Mouse (Mus musculus) v-Abl transformed pro-B cells (cell line): ENCODE results near the gene Inhbe.

Experiments used
- in situ Hi-C, 2 experiments: fragments of 400-800 bp; cut with MboI; formaldehyde crosslinking; loops; one replicate each; pipeline ENCODE4 v1.15.1; 2025; ENCODE audit not compliant: unreplicated experiment in 2 of 2

Gene Inhbe

GRCm38 (mm10) chr10:127353909-127354895, at the start of gene Inhbe:
Inhbe (minus strand) TSS chr10:127354411.
- in situ Hi-C loops: loop anchor here in 1 of 2 experiments (25.0 kb wide), 1 partner anchor 558 kb away; no protein-coding TSS in a partner anchor

GRCm38 (mm10) chr10:127391774-127392173, 37.6 kb upstream of the Inhbe start:
- in situ Hi-C loops: no loop called here

DNA sequence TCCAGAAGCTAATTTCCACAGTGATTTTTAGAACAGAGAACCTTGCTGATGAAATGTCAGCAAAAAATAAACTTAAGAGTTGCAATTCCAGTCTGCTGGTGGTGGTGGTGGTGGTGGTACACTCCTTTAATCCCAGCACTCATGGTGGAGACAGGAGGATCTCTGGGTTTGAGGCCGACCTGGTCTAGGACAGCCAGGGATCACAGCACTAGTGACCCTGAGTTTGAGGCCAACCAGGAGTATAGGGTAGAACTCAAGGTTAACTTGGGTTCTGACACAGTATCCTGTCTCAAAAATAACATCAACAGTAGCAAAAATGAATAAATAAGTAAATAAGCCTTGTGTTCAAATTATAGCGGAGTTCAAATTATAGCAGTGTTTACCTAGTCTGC, 27.5 kb upstream of the Inhbe start:
- in situ Hi-C loops: no loop called here

DNA sequence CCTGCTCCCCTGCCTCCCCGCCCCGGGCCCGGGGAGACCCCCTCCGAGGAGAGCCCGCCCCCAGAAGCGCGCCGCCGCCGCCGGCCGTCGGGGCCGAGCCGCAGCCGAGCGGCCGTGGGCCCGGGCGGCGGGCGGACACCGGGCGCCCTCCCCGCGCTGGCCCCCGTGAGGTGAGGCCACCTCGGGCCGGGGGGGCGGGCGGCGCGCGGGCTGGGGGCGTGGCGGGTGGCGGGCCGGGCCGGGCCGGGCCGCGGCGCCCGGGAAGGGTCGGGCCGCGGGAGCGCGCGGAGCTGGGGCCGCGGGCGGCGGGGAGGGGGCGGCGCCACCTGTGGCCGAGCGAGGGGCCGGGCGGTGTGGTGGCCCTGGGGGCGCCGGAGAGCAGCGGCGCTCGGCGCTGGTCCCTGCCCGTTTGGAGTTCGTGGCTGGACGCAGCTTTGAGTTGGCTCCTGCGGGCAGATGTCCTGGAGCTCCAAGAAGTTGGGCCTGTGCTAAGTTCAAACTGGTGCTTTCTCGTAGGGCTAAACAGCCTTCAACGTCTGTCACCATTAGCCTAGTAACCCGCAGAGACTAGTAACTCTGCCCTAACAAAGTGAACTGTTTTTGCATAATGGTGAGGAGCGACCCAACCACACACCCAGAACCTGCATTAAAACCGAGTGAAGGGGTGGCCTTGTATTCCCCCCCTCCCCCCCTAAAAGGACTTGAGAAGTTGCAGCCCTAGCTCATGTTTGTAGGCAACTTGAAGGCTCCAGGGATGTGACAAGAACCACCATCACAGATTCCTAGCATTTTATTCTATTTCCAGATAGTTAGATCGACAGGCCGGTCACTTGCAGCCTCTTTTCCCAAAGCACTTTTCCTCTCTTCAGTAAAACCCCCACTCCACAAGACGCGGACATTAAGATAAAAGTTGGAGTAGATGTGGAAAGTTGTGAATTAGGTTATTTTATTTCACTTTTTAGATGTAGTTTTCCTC, 26.8 kb upstream of the Inhbe start:
- in situ Hi-C loops: no loop called here

- in situ Hi-C loops: no loop called here
These were observed 26.1 kb upstream of the Inhbe start, which contains the start of gene R3hdm2 for GRCm38 (mm10) chr10:127380251-127380691. R3hdm2 (plus strand) TSS chr10:127380327.

DNA sequence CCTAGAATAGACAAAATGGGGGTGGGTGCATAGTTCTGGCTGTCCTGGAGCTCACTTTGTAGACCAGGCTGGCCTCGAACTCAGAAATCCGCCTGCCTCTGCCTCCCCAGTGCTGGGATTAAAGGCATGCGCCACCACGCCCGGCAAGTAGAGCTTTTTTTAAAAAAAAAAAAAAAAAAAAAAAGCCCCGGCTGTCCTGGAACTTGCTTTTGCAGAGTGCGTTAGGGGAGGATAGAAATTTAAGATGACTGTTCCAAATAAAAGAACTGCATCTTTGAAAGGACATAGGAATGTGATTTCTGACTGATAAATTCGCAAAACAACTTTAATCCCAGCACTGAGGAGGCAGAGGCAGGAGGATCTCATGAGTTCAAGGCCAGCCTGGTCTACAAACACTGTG, 25.4 kb upstream of the Inhbe start:
- in situ Hi-C loops: no loop called here

- in situ Hi-C loops: no loop called here
These were observed 23.5 kb upstream of the Inhbe start for GRCm38 (mm10) chr10:127377700-127378099.

DNA sequence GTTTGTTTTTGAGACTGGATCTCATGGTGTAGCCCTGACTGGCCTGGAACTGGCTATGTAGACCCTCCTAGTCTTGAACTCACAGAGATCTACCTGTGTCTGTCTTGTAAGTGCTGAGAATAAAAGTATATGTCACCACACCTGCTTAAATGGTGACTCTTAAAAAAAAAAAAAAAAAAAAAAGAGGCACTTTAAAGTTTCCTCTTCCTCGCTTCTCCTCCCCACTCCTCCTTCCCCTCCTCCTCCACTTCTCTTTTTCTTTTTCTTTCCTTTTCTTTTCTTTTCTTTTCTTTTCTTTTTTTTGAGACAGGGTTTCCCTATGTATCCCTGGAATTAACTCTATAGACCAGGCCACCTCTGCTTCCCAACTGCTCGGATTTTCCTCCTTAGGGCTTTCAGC, 16.8 kb upstream of the Inhbe start:
- in situ Hi-C loops: loop anchor here in 1 of 2 experiments (25.0 kb wide), 1 partner anchor 541 kb away; no protein-coding TSS in a partner anchor

DNA sequence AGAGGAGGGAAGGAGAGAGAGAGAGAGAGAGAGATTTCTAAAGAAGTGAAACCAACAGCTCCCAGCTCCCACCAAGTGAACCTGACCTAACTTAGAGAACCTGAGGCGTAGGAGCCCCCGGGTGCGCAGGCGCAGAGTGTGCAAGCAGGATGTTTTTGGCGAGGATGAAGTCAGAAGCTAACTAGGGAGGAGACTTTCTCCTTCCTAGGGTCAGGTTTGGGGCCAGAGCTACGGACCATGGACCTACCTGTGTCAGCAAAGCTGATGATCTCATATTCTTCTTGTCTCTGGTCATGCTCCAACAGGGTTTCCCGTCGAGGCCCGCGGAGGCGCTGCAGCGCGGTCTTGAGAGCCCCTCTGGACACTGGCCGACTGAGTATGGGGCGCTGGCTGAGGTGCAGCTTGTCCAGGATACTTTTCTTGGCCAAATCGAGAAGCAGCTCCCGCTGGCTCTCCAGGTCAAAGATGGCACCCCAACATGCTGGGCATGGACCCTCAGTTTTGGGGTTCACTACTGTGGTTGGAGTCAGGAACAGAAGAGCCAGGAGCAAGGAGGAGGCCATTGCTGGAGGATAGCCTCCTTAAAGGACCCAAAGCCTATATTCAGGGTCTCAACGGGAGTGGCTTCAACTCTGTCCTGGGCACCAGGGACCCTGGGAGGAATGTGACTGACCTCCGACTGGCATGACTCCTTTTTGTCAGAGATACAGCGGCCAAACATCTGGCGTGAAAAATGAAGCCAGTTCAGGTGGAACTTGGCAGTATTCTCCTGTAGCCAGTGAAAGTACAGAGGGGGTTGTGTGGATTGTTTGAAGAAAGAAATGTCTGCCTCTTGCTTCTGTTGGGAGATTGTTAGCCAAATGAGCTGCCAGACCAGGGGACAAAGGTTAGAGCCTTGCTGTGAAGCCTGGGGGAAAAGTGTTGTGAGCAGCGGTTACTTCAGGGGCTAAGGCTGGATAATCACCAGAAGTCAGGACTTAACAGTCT, 15.9 kb upstream of the Inhbe start, which contains the start of gene Inhbc:
TSS of gene Inhbc (minus strand) at position 598 of the 987 bp plus-strand sequence.
- in situ Hi-C loops: loop anchor here in 1 of 2 experiments (25.0 kb wide), 1 partner anchor 542 kb away; no protein-coding TSS in a partner anchor

DNA sequence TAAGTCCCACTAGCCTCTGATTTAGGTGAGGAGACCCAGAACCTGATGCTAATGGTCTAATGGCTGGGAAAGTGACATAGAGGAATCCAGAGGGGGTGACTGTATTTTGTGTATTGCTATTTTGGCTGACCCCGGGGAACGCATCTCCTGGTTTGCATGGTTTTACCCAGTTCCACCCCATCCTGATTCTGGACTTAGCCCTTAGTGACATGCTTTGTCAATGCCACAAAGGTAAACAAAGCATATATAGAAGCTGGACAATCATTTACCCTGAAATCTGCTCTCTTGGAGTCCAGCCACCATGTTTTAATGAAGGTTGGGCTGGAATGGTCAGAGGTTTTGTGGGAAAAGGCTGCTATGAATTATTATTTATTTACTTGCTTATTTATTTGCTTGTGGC, 14.1 kb upstream of the Inhbe start:
- in situ Hi-C loops: loop anchor here in 1 of 2 experiments (25.0 kb wide), 1 partner anchor 544 kb away; no protein-coding TSS in a partner anchor

- in situ Hi-C loops: loop anchor here in 1 of 2 experiments (25.0 kb wide), 1 partner anchor 545 kb away; no protein-coding TSS in a partner anchor
These were observed 12.9 kb upstream of the Inhbe start for GRCm38 (mm10) chr10:127367116-127367515.

- in situ Hi-C loops: loop anchor here in 1 of 2 experiments (25.0 kb wide), 1 partner anchor 552 kb away; no protein-coding TSS in a partner anchor
These were observed 6.5 kb upstream of the Inhbe start for GRCm38 (mm10) chr10:127360714-127361113.

GRCm38 (mm10) chr10:127355336-127355735, 1.1 kb upstream of the Inhbe start:
- in situ Hi-C loops: loop anchor here in 1 of 2 experiments (25.0 kb wide), 1 partner anchor 557 kb away; no protein-coding TSS in a partner anchor

- in situ Hi-C loops: loop anchor here in 1 of 2 experiments (25.0 kb wide), 1 partner anchor 560 kb away; no protein-coding TSS in a partner anchor
These were observed 1.4 kb downstream of the Inhbe start for GRCm38 (mm10) chr10:127352766-127353165.

DNA sequence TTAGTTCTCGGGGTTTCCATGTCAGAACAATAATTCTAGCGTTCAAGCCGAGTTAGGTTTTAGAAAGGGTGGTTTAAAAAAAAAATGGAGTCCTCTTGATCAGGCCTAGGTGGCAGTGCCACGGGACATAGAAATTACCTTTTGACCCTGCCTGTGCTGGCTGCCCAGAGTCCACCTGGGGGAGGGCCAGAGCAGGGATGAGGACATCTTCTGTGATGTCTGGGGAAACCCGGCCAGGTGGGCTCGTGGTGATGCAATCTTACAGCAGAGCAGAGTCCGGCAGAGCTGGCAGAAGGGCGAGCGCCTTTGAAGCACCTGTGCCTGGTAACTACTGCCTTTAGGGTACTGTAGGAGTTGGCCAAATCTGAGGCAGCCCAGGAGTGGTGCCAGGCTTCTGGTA, 2.0 kb downstream of the Inhbe start:
- in situ Hi-C loops: loop anchor here in 1 of 2 experiments (25.0 kb wide), 1 partner anchor 560 kb away; no protein-coding TSS in a partner anchor

GRCm38 (mm10) chr10:127351719-127352118, 2.5 kb downstream of the Inhbe start:
- in situ Hi-C loops: loop anchor here in 1 of 2 experiments (25.0 kb wide), 1 partner anchor 561 kb away; no protein-coding TSS in a partner anchor

- in situ Hi-C loops: loop anchor here in 1 of 2 experiments (25.0 kb wide), 1 partner anchor 561 kb away; no protein-coding TSS in a partner anchor
These were observed 3.0 kb downstream of the Inhbe start for GRCm38 (mm10) chr10:127351285-127351595.

DNA sequence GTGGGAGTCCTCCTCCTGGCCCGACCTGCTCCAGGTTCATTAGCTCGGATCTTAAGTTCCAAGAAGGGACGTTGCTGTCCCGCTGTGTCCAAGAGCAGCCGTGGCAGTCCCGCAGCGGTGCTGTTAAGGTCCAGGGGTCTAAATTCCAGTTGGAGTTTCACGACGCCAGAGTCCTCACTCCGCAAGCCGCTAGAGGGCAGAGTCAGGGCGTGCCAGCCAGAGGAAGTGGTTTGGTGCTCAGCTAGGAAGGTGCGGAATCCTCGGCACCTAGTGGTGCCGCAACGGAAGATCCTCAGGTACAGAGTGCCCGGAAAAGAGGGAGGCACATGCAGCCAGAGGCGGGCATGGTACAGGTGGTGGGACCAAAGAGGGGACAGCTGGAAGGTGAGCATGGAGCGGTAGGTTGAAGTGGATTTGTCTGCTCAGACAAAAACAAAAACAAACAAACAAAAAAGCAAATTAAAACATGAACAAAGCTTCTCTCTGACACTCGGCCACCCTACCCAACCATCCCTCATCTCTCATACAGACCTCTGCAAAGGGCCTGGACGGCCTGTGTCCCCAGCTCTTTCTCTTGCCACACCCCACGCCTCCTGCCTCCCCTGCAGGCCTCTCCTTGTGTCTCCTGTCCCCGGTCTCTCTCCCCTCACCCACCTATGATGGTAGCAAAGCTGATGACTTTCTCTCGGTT, 3.5 kb downstream of the Inhbe start:
- in situ Hi-C loops: loop anchor here in 1 of 2 experiments (25.0 kb wide), 1 partner anchor 562 kb away; no protein-coding TSS in a partner anchor
